Mouse (Mus musculus): Measurements from ENCODE around the gene Hoxc6. TPM values are rescaled to one million over a fixed set of nuclear protein-coding genes. Genes with fewer than 3 reads are reported as not detected.

Gene Hoxc6
- polyA plus RNA-seq, 1 experiment from 2014 or later: 2.3 TPM

DNA sequence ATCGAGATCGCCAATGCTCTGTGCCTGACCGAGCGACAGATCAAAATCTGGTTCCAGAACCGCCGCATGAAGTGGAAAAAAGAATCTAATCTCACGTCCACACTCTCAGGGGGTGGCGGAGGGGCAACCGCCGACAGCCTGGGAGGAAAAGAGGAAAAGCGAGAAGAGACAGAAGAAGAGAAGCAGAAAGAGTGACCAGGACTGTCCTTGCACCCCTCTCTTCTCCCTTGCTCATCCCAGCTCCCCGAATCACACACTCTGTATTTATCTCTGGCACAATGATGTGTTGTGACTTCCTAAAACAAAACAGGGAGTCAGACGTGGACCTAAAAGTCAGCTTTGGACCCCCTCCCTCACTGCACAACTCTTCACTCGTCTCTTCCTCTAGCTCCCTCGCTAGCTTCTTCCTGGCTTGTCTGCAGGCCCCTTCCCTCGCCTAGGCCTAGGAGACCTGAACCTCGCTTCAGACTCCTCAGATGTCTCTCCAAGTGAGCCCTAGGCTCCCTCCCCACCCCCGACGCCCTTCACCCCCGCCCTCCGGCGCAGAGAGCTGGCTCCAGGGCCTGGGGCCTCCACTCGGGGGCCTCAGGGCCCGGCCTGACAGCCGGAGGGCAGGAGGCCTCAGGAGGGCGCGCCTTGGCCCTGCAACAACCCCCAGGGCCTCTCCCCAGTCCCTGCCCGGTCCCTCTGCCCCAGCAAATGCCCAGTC is 12.9 kb downstream of the Hoxc6 start:
- no peaks in the 10 kb centered on the region for H3K9me3 ChIP-seq (replicated peaks)
- no peak for ATAC-seq (ENCODE audit: low FRiP score)
- no peak overlapping the region for H3K9ac ChIP-seq
- H3K4me2 ChIP-seq (replicated peaks): peak overlapping the region; percentile 36
- 1% methylated on average over 28 of the region's 28 CpGs for WGBS
- no peaks in the 10 kb centered on the region for H3K36me3 ChIP-seq
- peak overlapping the region; percentile 30; the same call in 1 of the 2 replicates for H3K27ac ChIP-seq
- H3K4me1 ChIP-seq: 0 out of 2 replicates have a peak, but pooled peaks cover 3% of the 10 kb centered on the region
- peaks cover 98% of the 10 kb centered on the region for H3K27me3 ChIP-seq
- H3K4me3 ChIP-seq: peak overlapping the region; percentile 21

DNA sequence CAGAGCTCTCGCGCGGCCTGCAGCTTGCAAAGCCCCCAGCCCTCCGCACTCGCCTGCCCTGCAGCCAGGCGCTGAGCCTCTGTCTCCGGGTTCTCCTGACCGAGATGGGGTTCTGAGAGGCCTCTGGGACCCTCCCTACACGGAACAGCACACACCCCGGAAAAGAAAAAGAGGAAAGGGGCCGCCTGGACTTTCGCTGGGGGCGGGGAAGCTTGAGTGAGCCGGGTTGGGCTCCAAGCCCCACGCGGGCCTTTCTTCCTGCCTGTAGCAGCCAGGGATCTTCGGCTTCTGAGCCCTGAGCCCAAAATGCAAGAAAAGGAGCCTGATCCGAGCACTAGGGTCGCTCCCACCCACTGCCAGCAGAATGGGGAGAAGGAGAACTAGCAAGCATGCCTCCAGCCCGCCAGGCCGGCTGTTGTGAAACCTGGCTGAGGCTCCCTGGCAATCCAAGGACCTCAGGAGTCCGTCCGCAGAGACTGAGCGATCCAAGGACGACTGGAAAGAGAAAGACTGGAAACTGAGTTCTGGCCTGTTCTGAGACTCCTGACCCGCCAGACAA is 13.9 kb downstream of the Hoxc6 start:
- H3K9ac ChIP-seq: peak overlapping the region; percentile 8; the same call in 1 of the 2 replicates
- peak overlapping the region; percentile 32 for H3K4me2 ChIP-seq (replicated peaks)
- no peaks in the 10 kb centered on the region for H3K36me3 ChIP-seq
- no peak overlapping the region for H3K27ac ChIP-seq
- no peaks in the 10 kb centered on the region for H3K9me3 ChIP-seq (replicated peaks)
- 0 out of 2 replicates have a peak, but pooled peaks cover 3% of the 10 kb centered on the region for H3K4me1 ChIP-seq
- WGBS: 3% methylated on average over 26 of the region's 26 CpGs
- peaks cover 98% of the 10 kb centered on the region for H3K27me3 ChIP-seq
- no peak for ATAC-seq (ENCODE audit: low FRiP score)
- H3K4me3 ChIP-seq: peak overlapping the region; percentile 10; the same call in 1 of the 2 replicates

DNA sequence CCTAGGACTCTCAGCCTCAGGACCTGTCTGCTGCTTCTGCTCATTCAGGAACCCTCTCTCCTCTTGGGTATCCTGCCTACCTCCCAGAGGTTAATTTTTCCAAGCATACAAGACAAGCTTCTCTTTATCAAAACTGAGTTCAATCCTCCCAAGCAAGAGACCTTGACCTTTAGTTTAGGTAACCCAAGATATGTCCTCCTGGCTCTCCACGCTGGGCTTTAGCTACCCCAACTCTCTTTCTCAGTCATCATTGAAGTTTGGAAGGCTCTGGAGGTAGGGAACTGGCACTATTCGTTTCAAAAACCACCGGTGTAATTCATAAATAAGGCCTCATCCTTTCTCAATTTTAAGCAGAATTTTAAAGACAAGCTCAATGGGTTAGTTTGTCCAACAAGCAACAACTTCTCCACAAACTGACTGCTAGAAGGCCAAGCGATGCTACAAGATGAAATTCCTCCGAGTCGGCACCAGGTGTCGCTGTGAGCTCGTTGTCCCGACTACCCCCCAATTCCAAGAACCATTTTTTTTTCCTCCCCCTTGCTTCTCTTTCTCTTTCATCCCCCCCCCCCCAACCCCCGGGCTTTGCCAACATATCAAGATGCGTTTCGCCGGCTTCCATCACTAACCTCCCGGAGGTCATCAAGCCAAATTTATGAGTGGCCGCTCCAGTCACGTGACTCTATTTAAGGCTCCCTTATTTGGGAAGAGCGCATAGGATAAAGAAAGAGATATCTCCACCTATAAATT is 15.4 kb downstream of the Hoxc6 start:
- H3K4me2 ChIP-seq (replicated peaks): peak overlapping the region; percentile 44
- no peak overlapping the region for H3K9ac ChIP-seq
- H3K4me1 ChIP-seq: peaks cover 3% of the 10 kb centered on the region; the same call in 1 of the 2 replicates
- 5% methylated on average over 17 of the region's 17 CpGs for WGBS
- ATAC-seq (ENCODE audit: low FRiP score): peak; percentile 44; the same call in 1 of the 2 replicates
- peaks cover 98% of the 10 kb centered on the region for H3K27me3 ChIP-seq
- H3K27ac ChIP-seq: peak overlapping the region; percentile 88; the same call in 1 of the 2 replicates
- H3K4me3 ChIP-seq: peak overlapping the region; percentile 39
- H3K9me3 ChIP-seq (replicated peaks): no peaks in the 10 kb centered on the region
- no peaks in the 10 kb centered on the region for H3K36me3 ChIP-seq

DNA sequence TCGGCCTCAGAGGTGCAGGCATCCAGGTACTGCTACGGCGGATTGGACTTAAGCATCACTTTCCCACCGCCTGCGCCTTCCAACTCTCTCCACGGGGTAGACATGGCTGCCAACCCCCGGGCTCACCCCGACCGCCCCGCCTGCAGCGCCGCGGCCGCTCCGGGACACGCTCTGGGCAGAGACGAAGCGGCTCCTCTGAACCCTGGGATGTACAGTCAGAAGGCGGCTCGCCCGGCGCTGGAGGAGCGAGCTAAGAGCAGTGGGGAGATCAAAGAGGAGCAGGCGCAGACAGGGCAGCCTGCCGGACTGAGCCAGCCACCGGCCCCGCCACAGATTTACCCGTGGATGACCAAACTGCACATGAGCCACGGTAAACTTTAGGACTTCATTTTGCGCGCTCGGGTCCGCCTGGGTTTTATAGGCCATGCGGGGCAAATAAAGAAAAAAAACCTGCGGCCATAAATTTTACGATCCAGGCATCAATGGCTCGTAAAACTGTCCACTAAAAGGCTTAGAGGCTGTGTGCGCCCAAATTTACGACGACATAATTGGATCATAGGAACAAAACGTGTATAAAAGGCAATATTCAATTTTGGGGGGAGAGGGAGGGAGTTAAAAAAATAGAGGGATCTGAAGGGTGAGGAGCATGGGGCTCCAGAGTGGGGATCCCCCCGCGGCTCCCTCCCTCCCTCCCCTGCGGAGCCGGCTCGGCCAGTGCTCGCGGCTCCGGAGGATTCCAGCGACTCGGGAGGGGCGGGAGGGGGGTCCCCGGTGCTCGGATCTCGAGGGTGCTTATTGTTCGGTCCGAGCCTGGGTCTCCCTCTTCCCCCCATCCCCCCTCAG is 16.3 kb downstream of the Hoxc6 start:
- peak overlapping the region; percentile 72 for H3K9ac ChIP-seq
- H3K36me3 ChIP-seq: no peaks in the 10 kb centered on the region
- ATAC-seq (ENCODE audit: low FRiP score): peak; percentile 38
- peaks cover 98% of the 10 kb centered on the region for H3K27me3 ChIP-seq
- H3K4me2 ChIP-seq (replicated peaks): peak overlapping the region; percentile 44
- peak overlapping the region; percentile 39 for H3K4me3 ChIP-seq
- under 1% methylated on average over 51 of the region's 57 CpGs for WGBS
- no peaks in the 10 kb centered on the region for H3K9me3 ChIP-seq (replicated peaks)
- H3K27ac ChIP-seq: peak overlapping the region; percentile 88
- peaks cover 3% of the 10 kb centered on the region; the same call in 1 of the 2 replicates for H3K4me1 ChIP-seq

DNA sequence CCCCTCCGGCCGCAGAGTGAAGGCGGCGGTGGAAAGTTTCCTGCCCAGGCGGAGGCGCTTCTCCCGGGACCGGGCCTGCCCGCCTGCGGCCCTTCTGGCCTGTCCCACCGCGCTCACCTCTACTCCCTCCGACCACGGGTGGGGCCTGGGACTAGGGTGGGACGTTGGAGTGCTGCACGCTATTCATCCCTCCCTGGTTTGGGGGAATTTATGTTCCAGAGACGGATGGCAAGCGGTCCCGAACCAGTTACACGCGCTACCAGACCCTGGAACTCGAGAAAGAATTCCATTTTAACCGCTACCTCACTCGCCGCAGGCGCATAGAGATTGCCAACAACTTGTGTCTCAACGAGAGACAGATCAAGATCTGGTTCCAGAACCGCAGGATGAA is 16.9 kb downstream of the Hoxc6 start:
- H3K4me3 ChIP-seq: peak overlapping the region; percentile 39
- ATAC-seq (ENCODE audit: low FRiP score): no peak

DNA sequence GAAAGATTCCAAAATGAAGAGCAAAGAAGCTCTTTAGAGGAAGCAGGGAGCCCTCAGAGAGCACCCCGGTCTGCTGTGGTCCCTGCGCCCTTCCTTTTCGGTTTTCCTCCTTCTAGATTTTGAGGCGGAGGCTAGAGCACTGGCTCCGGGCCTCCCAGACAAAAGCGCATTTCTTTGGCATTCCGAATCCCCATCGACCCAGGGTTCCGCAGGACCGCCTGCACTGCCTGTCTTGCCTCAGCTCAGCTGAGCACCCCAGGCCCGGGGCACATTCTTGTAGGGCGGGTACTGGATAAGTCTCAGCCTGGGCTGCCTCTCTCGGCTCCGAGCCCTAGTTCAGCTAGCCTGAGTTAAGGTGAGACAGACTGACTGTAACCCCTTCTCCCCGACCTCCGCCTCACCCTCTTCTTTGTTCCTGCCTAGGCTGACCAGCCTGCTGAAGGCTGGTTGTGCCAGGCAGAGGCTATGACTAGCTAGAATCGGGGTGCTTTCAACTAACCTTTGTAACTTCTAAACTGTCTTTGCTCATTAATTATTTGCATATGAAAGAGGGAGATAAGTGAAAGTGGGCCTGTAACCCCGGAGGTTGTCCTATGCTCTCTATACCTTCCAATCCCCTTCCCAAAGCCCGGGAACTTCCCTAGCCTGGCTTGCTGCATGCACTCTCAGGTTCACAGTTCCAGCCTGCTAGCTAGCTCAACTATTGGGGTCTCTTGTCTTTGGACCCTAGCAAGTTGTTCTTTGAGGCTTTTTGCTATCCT is 17.5 kb downstream of the Hoxc6 start:
- WGBS: 2% methylated on average over 19 of the region's 19 CpGs
- Histone ChIP-seq H3K9me3 (replicated peaks) (no peaks in the 10 kb centered on the region), H3K4me3 (peak overlapping the region; percentile 39), H3K4me2 (replicated peaks) (peak overlapping the region; percentile 44), H3K9ac (peak overlapping the region; percentile 72), H3K27me3 (peaks cover 98% of the 10 kb centered on the region), H3K27ac (peak overlapping the region; percentile 88), H3K4me1 (peaks cover 3% of the 10 kb centered on the region; the same call in 1 of the 2 replicates), H3K36me3 (no peaks in the 10 kb centered on the region)
- no peak for ATAC-seq (ENCODE audit: low FRiP score)

More for the DNA sequence above, 16.9 kb downstream of the Hoxc6 start:
- Histone ChIP-seq H3K36me3 (no peaks in the 10 kb centered on the region), H3K4me2 (replicated peaks) (peak overlapping the region; percentile 44), H3K9me3 (replicated peaks) (no peaks in the 10 kb centered on the region), H3K4me1 (peaks cover 3% of the 10 kb centered on the region; the same call in 1 of the 2 replicates), H3K27me3 (peaks cover 98% of the 10 kb centered on the region), H3K9ac (peak overlapping the region; percentile 72), H3K27ac (peak overlapping the region; percentile 88)
- under 1% methylated on average over 26 of the region's 28 CpGs for WGBS

DNA sequence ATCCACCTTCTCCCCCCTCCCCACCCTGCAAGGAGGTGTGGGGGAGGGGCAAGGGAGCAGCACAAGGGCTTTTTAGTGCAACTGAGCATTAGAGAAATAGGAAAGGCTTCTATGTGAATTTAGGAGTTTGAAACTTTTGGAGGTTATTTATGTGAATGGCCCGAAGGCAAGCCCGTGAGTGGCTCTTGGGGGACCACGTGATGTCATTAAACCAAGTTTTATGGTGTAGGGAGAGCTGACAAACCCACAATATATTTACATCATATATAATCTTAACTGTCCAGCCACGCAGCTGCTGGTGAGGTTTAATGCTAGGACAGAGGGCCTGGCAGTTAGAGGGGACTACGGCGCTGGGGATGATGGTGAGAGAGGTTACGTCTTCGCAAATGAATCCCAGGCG is 20.6 kb downstream of the Hoxc6 start, which contains the start of gene Hoxc4:
TSS of gene Hoxc4 (plus strand) at position 299 of the 400 bp plus-strand sequence.
- H3K9me3 ChIP-seq (replicated peaks): no peaks in the 10 kb centered on the region
- H3K4me3 ChIP-seq: 0 out of 2 replicates have a peak within 1 kb of the TSS, but pooled peaks have one; percentile 4
- no peaks in the 10 kb centered on the region for H3K36me3 ChIP-seq
- peak within 1 kb of the TSS; percentile 44; the same call in 1 of the 2 replicates for H3K4me2 ChIP-seq (replicated peaks)
- no peak for ATAC-seq (ENCODE audit: low FRiP score)
- H3K4me1 ChIP-seq: peaks cover 3% of the 10 kb centered on the region; the same call in 1 of the 2 replicates
- H3K27me3 ChIP-seq: peaks cover 100% of the 10 kb centered on the region
- WGBS: 6% methylated on average over 9 of the region's 9 CpGs
- 0 out of 2 replicates have a peak within 1 kb of the TSS, but pooled peaks have one; percentile 28 for H3K9ac ChIP-seq
- H3K27ac ChIP-seq: peak within 1 kb of the TSS; percentile 12

DNA sequence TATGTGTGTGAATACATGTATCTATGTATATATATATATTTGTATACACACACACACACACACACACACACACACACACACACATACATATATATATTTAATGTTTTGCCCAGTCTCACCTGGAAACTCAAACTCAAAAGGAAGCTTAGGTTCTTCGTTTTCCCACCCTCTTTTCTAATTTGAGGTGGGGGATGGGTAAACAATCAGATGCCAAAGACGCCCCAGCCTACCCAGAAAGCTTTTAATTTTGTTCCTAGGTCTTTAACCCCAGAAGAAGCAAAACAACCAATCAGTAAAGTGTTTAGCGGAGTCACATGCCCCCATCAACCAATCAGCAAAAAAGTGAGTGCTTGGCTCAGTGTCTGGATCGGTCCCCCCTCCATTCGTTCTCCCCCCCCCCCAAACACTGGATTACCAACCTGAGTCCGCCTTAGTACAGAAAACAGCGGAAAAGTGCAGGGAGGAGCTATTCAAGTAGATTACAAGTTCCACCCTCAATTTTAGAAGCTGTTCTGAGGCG is 22.9 kb downstream of the Hoxc6 start:
- H3K36me3 ChIP-seq: no peaks in the 10 kb centered on the region
- no peaks in the 10 kb centered on the region; the same call in 1 of the 2 replicates for H3K4me1 ChIP-seq
- H3K4me3 ChIP-seq: no peak overlapping the region
- 2% methylated on average over 8 of the region's 8 CpGs for WGBS
- no peak overlapping the region for H3K27ac ChIP-seq
- no peak overlapping the region for H3K9ac ChIP-seq
- ATAC-seq (ENCODE audit: low FRiP score): no peak
- peaks cover 100% of the 10 kb centered on the region for H3K27me3 ChIP-seq
- no peaks in the 10 kb centered on the region for H3K9me3 ChIP-seq (replicated peaks)
- H3K4me2 ChIP-seq (replicated peaks): peak overlapping the region; percentile 25

DNA sequence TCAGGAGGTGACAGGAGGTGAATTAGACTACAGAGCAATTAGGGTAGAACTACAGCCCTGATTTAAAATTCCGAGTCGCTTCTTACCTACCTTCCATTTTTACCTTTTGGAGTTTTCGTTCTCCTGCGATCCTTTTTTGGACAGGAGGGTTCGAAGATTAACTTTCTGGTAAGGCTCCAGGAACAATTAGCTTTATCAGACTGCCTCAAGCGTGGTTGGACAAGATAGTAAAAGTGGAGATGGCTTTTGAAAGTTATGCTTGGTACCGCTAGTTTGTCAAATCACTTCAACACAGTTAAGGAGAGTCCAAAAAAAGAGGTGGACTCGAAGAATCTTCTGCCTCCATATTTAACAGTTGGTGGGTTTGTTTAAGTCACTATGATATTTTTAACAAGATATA is 23.5 kb downstream of the Hoxc6 start:
- Histone ChIP-seq H3K9ac (no peak overlapping the region), H3K4me1 (no peaks in the 10 kb centered on the region; the same call in 1 of the 2 replicates), H3K36me3 (no peaks in the 10 kb centered on the region), H3K9me3 (replicated peaks) (no peaks in the 10 kb centered on the region), H3K4me3 (no peak overlapping the region), H3K4me2 (replicated peaks) (peak overlapping the region; percentile 25), H3K27ac (no peak overlapping the region), H3K27me3 (peaks cover 100% of the 10 kb centered on the region)
- ATAC-seq (ENCODE audit: low FRiP score): no peak
- WGBS: 7% methylated on average over 8 of the region's 8 CpGs

DNA sequence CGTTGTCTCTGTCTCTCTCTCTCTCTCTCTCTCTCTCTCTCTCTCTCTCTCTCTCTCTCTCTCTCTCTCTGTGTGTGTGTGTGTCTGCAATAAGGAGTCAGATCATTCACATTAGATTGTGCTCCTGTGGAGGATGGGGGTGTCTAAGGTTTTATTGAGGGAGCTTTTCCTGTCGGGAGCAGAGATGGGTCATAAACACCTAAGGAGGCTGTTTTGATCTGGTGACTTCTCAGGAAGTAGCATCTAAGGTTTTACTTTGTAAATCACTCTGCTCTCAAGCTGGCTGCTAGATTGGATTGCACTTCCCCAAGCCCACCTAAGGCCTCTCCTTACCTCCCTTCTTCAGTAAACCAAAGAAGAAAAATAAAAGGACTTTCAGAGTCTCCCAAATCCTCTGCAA is 26.1 kb downstream of the Hoxc6 start:
- WGBS: 3% methylated on average over 2 of the region's 2 CpGs
- H3K27me3 ChIP-seq: peaks cover 100% of the 10 kb centered on the region
- no peak for ATAC-seq (ENCODE audit: low FRiP score)
- H3K4me2 ChIP-seq (replicated peaks): peak overlapping the region; percentile 43
- H3K36me3 ChIP-seq: no peaks in the 10 kb centered on the region
- H3K4me1 ChIP-seq: no peaks in the 10 kb centered on the region
- H3K9ac ChIP-seq: no peak overlapping the region
- no peak overlapping the region for H3K4me3 ChIP-seq
- no peak overlapping the region for H3K27ac ChIP-seq
- no peaks in the 10 kb centered on the region for H3K9me3 ChIP-seq (replicated peaks)

Data from hindbrain, embryonic 12.5 days (tissue).